Mouse (Mus musculus): ENCODE data around the gene Pomt2.

DNA sequence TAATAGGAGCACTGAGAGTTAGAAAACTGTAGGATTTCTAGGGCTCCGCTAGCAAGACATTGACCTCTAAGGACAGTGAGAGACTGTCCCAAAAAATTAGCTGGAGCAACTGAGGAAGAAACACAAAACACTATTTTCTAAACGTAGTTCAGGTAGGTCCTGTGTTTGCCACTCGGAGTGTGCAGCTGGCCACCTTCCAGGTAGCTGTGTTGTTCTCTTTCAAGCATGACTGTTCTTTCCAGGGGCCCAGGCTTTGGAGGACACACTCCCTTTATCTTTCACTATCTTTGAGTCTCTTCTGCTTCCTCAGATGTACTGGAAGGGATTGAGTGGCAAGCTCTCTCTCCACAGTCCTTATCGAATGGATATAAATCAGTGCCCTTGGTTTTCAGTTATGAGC, 44.3 kb downstream of the Pomt2 start:
- no peak for TF ChIP-seq CTCF (IDR thresholded peaks at IDR 0.05; ENCODE audit: control insufficient read depth, insufficient read depth, low read length)
- no peak for TF ChIP-seq POLR2A (IDR thresholded peaks at IDR 0.05; ENCODE audit: borderline replicate concordance, control insufficient read depth, low read depth, low read length)
